Mouse (Mus musculus) cortical plate, adult 2 months (tissue): ENCODE measurements around the gene Msi1.

Source experiments
- CTCF ChIP-seq: fragments of 200-500 bp; IDR thresholded peaks from 2 replicates; pipeline ENCODE4 v1.5.1; 2011; ENCODE audit warnings: mild to moderate bottlenecking, control low read depth, low read length; ENCODE audit not compliant: insufficient read depth; ENCODE audit errors: extremely low read depth
- POLR2A ChIP-seq: fragments of 200-500 bp; IDR thresholded peaks from 2 replicates; pipeline ENCODE4 v1.6.1; 2011; ENCODE audit warnings: mild to moderate bottlenecking, low read length, control low read depth; ENCODE audit not compliant: insufficient read depth; ENCODE audit errors: extremely low read depth

GRCm38 (mm10) chr5:115498307-115499240 lies 69.2 kb downstream of the Msi1 start:
- TF ChIP-seq CTCF (no peak), POLR2A (no peak)
